Mouse (Mus musculus): Measurements from ENCODE around the gene Galntl6. TPM values are rescaled to one million over a fixed set of nuclear protein-coding genes. Genes with fewer than 3 reads are reported as not detected.
A peak's percentile ranks its signal among the peaks of the same experiment; 100 is the strongest.

The Galntl6 gene
- total and polyA plus RNA-seq, 2 experiments from 2014 or later: 17.5 to 24.3 TPM

GRCm38 (mm10) chr8:58677847-58678450 is 234.5 kb downstream of the Galntl6 start:
- WGBS: 23% methylated on average over 6 of the region's 6 CpGs
- Histone ChIP-seq H3K27ac (ENCODE audit: low read depth, low read length) (no peak overlapping the region), H3K36me3 (ENCODE audit: insufficient read depth, low read length) (no peaks in the 10 kb centered on the region), H3K9me3 (ENCODE audit: low read length) (no peaks in the 10 kb centered on the region), H3K4me1 (ENCODE audit: insufficient read depth, low read length) (0 out of 2 replicates have a peak, but pooled peaks cover 3% of the 10 kb centered on the region), H3K4me3 (ENCODE audit: low read depth, low read length) (no peak overlapping the region), H3K9ac (replicated peaks; ENCODE audit: low read length, poor library complexity, severe bottlenecking) (no peak overlapping the region), H3K27me3 (ENCODE audit: insufficient read depth, low read length) (no peaks in the 10 kb centered on the region), H3K4me2 (ENCODE audit: low read depth, low read length, poor library complexity, severe bottlenecking) (0 out of 2 replicates have a peak overlapping the region, but pooled peaks have one; percentile 20)
- DNase-seq (ENCODE audit: low spot score) (peak; percentile 40), ATAC-seq (ENCODE audit: low FRiP score) (no peak; the same call in 1 of the 2 replicates)
- TF ChIP-seq CTCF (IDR thresholded peaks at IDR 0.05): no peak

DNA sequence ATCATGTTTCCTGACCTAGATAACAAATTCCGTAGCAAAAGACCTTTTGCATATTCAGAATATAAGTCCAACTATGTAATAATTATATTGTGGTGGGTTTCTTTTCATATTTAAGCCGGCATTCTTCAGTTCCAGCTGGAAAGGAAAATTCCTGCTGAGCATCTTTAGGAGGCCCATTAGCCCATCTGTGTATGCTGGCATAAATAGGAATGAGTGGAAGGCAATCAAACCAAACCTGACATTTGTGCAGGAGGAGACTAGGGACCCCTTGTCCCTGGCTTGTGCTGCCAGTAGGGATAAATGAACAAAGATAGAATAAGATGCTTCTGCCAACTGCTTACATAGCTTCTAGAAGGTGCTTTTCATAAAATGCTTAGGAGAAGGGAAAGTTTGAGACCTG is 243.4 kb downstream of the Galntl6 start:
- Histone ChIP-seq H3K9me3 (ENCODE audit: low read length) (no peaks in the 10 kb centered on the region), H3K4me3 (ENCODE audit: low read depth, low read length) (no peak overlapping the region), H3K9ac (replicated peaks; ENCODE audit: low read length, poor library complexity, severe bottlenecking) (no peak overlapping the region), H3K4me2 (ENCODE audit: low read depth, low read length, poor library complexity, severe bottlenecking) (no peak overlapping the region), H3K36me3 (ENCODE audit: insufficient read depth, low read length) (no peaks in the 10 kb centered on the region), H3K27ac (ENCODE audit: low read depth, low read length) (no peak overlapping the region), H3K27me3 (ENCODE audit: insufficient read depth, low read length) (no peaks in the 10 kb centered on the region), H3K4me1 (ENCODE audit: insufficient read depth, low read length) (no peaks in the 10 kb centered on the region)
- DNase-seq (ENCODE audit: low spot score) (peak; percentile 64), ATAC-seq (ENCODE audit: low FRiP score) (no peak)
- TF ChIP-seq CTCF (IDR thresholded peaks at IDR 0.05): no peak
- 67% methylated on average over 2 of the region's 2 CpGs for WGBS

DNA sequence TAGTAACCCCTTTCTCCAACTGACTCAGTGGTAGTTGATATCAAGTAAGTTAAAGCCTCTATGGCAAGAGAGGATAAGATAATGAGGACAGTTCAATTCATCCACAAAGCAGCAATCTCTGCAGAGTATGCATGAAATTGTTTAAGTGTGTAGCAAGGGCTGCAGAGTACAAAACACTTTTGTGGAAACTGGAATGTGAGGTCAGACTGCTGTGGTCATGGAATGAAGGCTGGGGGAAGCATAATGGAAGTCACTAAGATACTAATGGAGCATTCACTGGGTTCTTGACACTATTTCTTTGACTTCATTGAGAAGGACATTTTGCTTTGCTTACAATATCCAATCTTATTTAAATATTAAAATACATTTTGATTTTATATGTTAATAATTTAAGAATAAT is 252.4 kb downstream of the Galntl6 start:
- Histone ChIP-seq H3K27me3 (ENCODE audit: insufficient read depth, low read length) (no peaks in the 10 kb centered on the region), H3K27ac (ENCODE audit: low read depth, low read length) (no peak overlapping the region), H3K4me3 (ENCODE audit: low read depth, low read length) (no peak overlapping the region), H3K4me1 (ENCODE audit: insufficient read depth, low read length) (no peaks in the 10 kb centered on the region), H3K9ac (replicated peaks; ENCODE audit: low read length, poor library complexity, severe bottlenecking) (no peak overlapping the region), H3K9me3 (ENCODE audit: low read length) (no peaks in the 10 kb centered on the region), H3K4me2 (ENCODE audit: low read depth, low read length, poor library complexity, severe bottlenecking) (no peak overlapping the region), H3K36me3 (ENCODE audit: insufficient read depth, low read length) (no peaks in the 10 kb centered on the region)
- no peak for ATAC-seq (ENCODE audit: low FRiP score)
- DNase-seq (ENCODE audit: low spot score): no peak
- no peak for TF ChIP-seq CTCF (IDR thresholded peaks at IDR 0.05)

GRCm38 (mm10) chr8:58655631-58656030 is 256.8 kb downstream of the Galntl6 start:
- no peak for TF ChIP-seq CTCF (IDR thresholded peaks at IDR 0.05)
- Histone ChIP-seq H3K4me1 (ENCODE audit: insufficient read depth, low read length) (no peaks in the 10 kb centered on the region), H3K27me3 (ENCODE audit: insufficient read depth, low read length) (no peaks in the 10 kb centered on the region), H3K4me3 (ENCODE audit: low read depth, low read length) (no peak overlapping the region), H3K9ac (replicated peaks; ENCODE audit: low read length, poor library complexity, severe bottlenecking) (no peak overlapping the region), H3K36me3 (ENCODE audit: insufficient read depth, low read length) (no peaks in the 10 kb centered on the region), H3K9me3 (ENCODE audit: low read length) (no peaks in the 10 kb centered on the region), H3K4me2 (ENCODE audit: low read depth, low read length, poor library complexity, severe bottlenecking) (no peak overlapping the region), H3K27ac (ENCODE audit: low read depth, low read length) (no peak overlapping the region)
- 88% methylated on average over 4 of the region's 4 CpGs for WGBS
- DNase-seq (ENCODE audit: low spot score) (no peak), ATAC-seq (ENCODE audit: low FRiP score) (no peak)

GRCm38 (mm10) chr8:58606451-58606850 is 306.0 kb downstream of the Galntl6 start:
- Histone ChIP-seq H3K9ac (replicated peaks; ENCODE audit: low read length, poor library complexity, severe bottlenecking) (no peak overlapping the region), H3K27ac (ENCODE audit: low read depth, low read length) (no peak overlapping the region), H3K4me2 (ENCODE audit: low read depth, low read length, poor library complexity, severe bottlenecking) (no peak overlapping the region), H3K36me3 (ENCODE audit: insufficient read depth, low read length) (no peaks in the 10 kb centered on the region), H3K27me3 (ENCODE audit: insufficient read depth, low read length) (no peaks in the 10 kb centered on the region), H3K4me1 (ENCODE audit: insufficient read depth, low read length) (no peaks in the 10 kb centered on the region), H3K9me3 (ENCODE audit: low read length) (no peaks in the 10 kb centered on the region), H3K4me3 (ENCODE audit: low read depth, low read length) (no peak overlapping the region)
- DNase-seq (ENCODE audit: low spot score): peak; percentile 66
- ATAC-seq (ENCODE audit: low FRiP score): no peak
- TF ChIP-seq CTCF (IDR thresholded peaks at IDR 0.05): no peak
- 65% methylated on average over 4 of the region's 4 CpGs for WGBS

- no peak overlapping the region for H3K4me3 ChIP-seq (ENCODE audit: low read depth, low read length)
- H3K4me1 ChIP-seq (ENCODE audit: insufficient read depth, low read length): no peaks in the 10 kb centered on the region
- DNase-seq (ENCODE audit: low spot score) (peak; percentile 43), ATAC-seq (ENCODE audit: low FRiP score) (no peak)
- 61% methylated on average over 4 of the region's 4 CpGs for WGBS
- H3K4me2 ChIP-seq (ENCODE audit: low read depth, low read length, poor library complexity, severe bottlenecking): no peak overlapping the region
- H3K9ac ChIP-seq (replicated peaks; ENCODE audit: low read length, poor library complexity, severe bottlenecking): no peak overlapping the region
- no peaks in the 10 kb centered on the region for H3K36me3 ChIP-seq (ENCODE audit: insufficient read depth, low read length)
- no peak overlapping the region for H3K27ac ChIP-seq (ENCODE audit: low read depth, low read length)
- H3K27me3 ChIP-seq (ENCODE audit: insufficient read depth, low read length): no peaks in the 10 kb centered on the region
- no peak for TF ChIP-seq CTCF (IDR thresholded peaks at IDR 0.05)
- H3K9me3 ChIP-seq (ENCODE audit: low read length): no peaks in the 10 kb centered on the region
Observed at GRCm38 (mm10) chr8:58604751-58605150, 307.7 kb downstream of the Galntl6 start.
